Mouse (Mus musculus) erythroblast, embryonic 14.5 days (primary cell): ENCODE data around the gene Zranb1. TPM values are rescaled to one million over a fixed set of nuclear protein-coding genes. Genes with fewer than 3 reads are reported as not detected.

Experiments
- H3K27me3 ChIP-seq: 2 replicates; pipeline ENCODE4 v1.6.1; 2012; ENCODE audit warnings: inconsistent platforms; ENCODE audit not compliant: control insufficient read depth
- H3K36me3 ChIP-seq: 2 replicates; pipeline ENCODE4 v1.6.1; 2012; ENCODE audit warnings: mild to moderate bottlenecking, inconsistent platforms; ENCODE audit not compliant: control insufficient read depth
- H3K4me1 ChIP-seq: 2 replicates; pipeline ENCODE4 v1.6.1; 2012; ENCODE audit warnings: inconsistent platforms; ENCODE audit not compliant: control insufficient read depth
- H3K4me3 ChIP-seq: replicated peaks from 2 replicates; pipeline ENCODE3; 2012; ENCODE audit warnings: moderate library complexity, mild to moderate bottlenecking, inconsistent platforms
- H3K9me3 ChIP-seq: 2 replicates; pipeline ENCODE4 v1.6.1; 2012; ENCODE audit warnings: low read length, inconsistent platforms, mixed read lengths; ENCODE audit not compliant: control insufficient read depth
- GATA1 ChIP-seq: IDR thresholded peaks from 2 replicates; pipeline ENCODE4 v1.6.1; 2012; ENCODE audit warnings: low read length, inconsistent platforms, mixed read lengths
- TAL1 ChIP-seq: IDR thresholded peaks from 3 replicates; pipeline ENCODE4 v1.6.1; 2012; ENCODE audit warnings: low read length, inconsistent platforms, mixed read lengths
- polyA plus RNA-seq: library from polyadenylated mRNA; stranded (reverse); fragments of >175 nt; gene quantifications from 2 replicates; pipeline ENCODE4 v1.2.3, GENCODE M21; 2012

Zranb1 gene
- polyA plus RNA-seq, 1 experiment, result 1.3 TPM

- Histone ChIP-seq H3K36me3 (no peaks in the 10 kb centered on the region), H3K9me3 (no peaks in the 10 kb centered on the region), H3K4me1 (no peaks in the 10 kb centered on the region), H3K27me3 (no peaks in the 10 kb centered on the region), H3K4me3 (no peak overlapping the region)
- TF ChIP-seq GATA1, result no peak
- TF ChIP-seq TAL1, result no peak
Observed at GRCm38 (mm10) chr7:133018961-133019360, 88.0 kb downstream of the Zranb1 start.

DNA sequence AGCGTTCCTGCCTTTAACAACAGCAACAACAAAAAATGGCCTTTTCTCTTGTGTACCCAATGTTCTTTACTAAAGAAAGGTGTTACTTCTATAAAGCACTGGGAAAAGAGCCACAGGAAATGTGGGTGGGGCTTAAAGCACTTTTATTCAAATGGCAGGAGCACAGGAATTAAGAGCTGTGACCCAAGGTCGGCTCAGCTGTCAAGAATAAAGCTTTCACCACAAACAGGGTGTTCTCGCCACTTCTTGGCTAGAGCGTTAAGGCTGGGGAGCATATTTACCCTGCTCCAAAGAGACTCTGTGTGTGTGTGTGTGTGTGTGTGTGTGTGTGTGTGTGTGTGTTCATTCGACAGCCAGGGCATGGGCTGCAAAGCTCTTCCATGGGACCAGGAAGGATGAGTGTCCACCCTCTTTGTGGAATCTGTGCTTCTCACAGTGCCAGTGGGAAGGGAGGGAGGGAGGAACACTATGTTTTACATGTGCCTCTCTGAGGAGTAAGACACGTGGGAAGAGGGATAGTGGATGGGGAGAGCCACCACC is 88.6 kb downstream of the Zranb1 start:
- Histone ChIP-seq H3K36me3 (no peaks in the 10 kb centered on the region), H3K27me3 (no peaks in the 10 kb centered on the region), H3K4me3 (no peak overlapping the region), H3K4me1 (no peaks in the 10 kb centered on the region), H3K9me3 (no peaks in the 10 kb centered on the region)
- no peak for TF ChIP-seq TAL1
- TF ChIP-seq GATA1, result no peak

DNA sequence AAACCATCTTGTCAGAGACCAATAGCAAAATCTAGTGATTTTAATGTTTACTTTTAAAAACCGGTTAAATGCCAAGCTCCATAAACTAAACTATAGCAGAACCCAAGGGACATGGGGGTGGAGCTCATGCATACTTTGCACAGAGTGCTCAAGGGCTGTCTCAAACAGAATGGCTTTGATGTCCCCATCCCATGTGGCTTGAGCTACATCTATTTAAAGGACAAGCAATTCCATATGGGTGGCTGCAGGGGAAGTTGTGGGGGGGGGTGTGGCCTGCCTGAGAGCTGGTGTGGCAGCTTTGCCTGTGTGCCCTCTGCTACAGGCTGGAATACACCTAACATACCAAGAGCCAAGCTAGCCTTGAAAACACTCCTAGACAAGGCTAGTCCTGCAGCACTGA is 93.8 kb downstream of the Zranb1 start:
- no peaks in the 10 kb centered on the region for H3K9me3 ChIP-seq
- TF ChIP-seq TAL1 (no peak), GATA1 (no peak)
- H3K4me1 ChIP-seq, result peaks cover 2% of the 10 kb centered on the region; the same call in 1 of the 2 replicates
- H3K27me3 ChIP-seq, result no peaks in the 10 kb centered on the region
- no peaks in the 10 kb centered on the region for H3K36me3 ChIP-seq
- H3K4me3 ChIP-seq, result no peak overlapping the region

- TF ChIP-seq GATA1, result no peak
- no peak for TF ChIP-seq TAL1
- peaks cover 2% of the 10 kb centered on the region; the same call in 1 of the 2 replicates for H3K4me1 ChIP-seq
- no peaks in the 10 kb centered on the region for H3K36me3 ChIP-seq
- no peaks in the 10 kb centered on the region for H3K27me3 ChIP-seq
- H3K9me3 ChIP-seq, result no peaks in the 10 kb centered on the region
- H3K4me3 ChIP-seq, result no peak overlapping the region
Observed at GRCm38 (mm10) chr7:133027930-133028329, 97.0 kb downstream of the Zranb1 start.

- H3K9me3 ChIP-seq, result no peaks in the 10 kb centered on the region
- H3K36me3 ChIP-seq, result no peaks in the 10 kb centered on the region
- H3K27me3 ChIP-seq, result no peaks in the 10 kb centered on the region
- peaks cover 2% of the 10 kb centered on the region; the same call in 1 of the 2 replicates for H3K4me1 ChIP-seq
- H3K4me3 ChIP-seq, result no peak overlapping the region
- TF ChIP-seq GATA1, result no peak
- no peak for TF ChIP-seq TAL1
Observed at GRCm38 (mm10) chr7:133029004-133029403, 98.1 kb downstream of the Zranb1 start.

DNA sequence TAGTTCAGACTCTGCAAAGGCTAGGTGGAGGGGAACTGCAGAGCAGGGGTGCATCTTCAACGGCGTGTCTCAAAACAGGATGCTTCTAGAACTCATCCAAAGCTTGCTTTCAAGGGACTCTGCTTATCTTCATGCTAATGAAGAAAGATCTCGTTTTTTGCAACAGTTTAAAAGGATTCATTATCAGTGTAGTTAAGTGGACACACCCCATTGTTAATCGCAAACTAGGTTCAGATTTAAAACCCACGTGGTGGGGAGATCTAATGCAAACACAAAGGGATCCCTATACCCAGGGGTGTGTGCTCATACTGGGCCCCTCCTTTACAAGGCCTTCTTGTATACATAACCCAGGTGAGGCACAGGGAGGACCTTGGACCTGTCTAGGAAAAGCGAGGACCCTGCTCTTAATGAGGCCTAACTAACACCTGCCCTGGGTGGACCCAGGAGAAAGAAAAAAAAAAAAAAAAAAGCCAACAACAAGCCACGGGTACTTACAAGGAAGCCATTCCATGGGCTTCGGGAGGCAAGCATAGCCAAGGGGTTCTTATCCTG is 98.6 kb downstream of the Zranb1 start:
- H3K4me1 ChIP-seq, result peaks cover 2% of the 10 kb centered on the region; the same call in 1 of the 2 replicates
- no peaks in the 10 kb centered on the region for H3K36me3 ChIP-seq
- no peaks in the 10 kb centered on the region for H3K27me3 ChIP-seq
- TF ChIP-seq GATA1 (no peak), TAL1 (no peak)
- H3K9me3 ChIP-seq, result no peaks in the 10 kb centered on the region
- no peak overlapping the region for H3K4me3 ChIP-seq

GRCm38 (mm10) chr7:133032589-133033203 is 101.8 kb downstream of the Zranb1 start:
- H3K9me3 ChIP-seq, result no peaks in the 10 kb centered on the region
- H3K4me3 ChIP-seq, result no peak overlapping the region
- TF ChIP-seq GATA1 (no peak), TAL1 (no peak)
- no peaks in the 10 kb centered on the region for H3K27me3 ChIP-seq
- H3K36me3 ChIP-seq, result no peaks in the 10 kb centered on the region
- H3K4me1 ChIP-seq, result peaks cover 2% of the 10 kb centered on the region; the same call in 1 of the 2 replicates

GRCm38 (mm10) chr7:133035901-133036300 is 105.0 kb downstream of the Zranb1 start:
- Histone ChIP-seq H3K27me3 (no peaks in the 10 kb centered on the region), H3K36me3 (no peaks in the 10 kb centered on the region), H3K9me3 (no peaks in the 10 kb centered on the region), H3K4me1 (no peaks in the 10 kb centered on the region), H3K4me3 (no peak overlapping the region)
- TF ChIP-seq GATA1, result no peak
- no peak for TF ChIP-seq TAL1

Other genes with a start within 250 kb of the Zranb1 start
- gene Fam53b, start 117.3 kb upstream of the Zranb1 start, polyA plus RNA-seq, result 21.4 and 23.3 TPM in 2 replicates
- gene Eef1akmt2, start 78.5 kb upstream of the Zranb1 start, polyA plus RNA-seq, result 0.45 and 0.72 TPM in 2 replicates
- 0.22 and 0.24 TPM in 2 replicates for gene Abraxas2, start 71.9 kb upstream of the Zranb1 start, polyA plus RNA-seq
- gene Fgfr2, start 192.2 kb downstream of the Zranb1 start, polyA plus RNA-seq, result not detected in 2 replicates
- 0.58 and 0.89 TPM in 2 replicates for gene Ctbp2, start 193.2 kb downstream of the Zranb1 start, polyA plus RNA-seq